Mouse (Mus musculus) T-helper 1 cell (primary cell): ENCODE data around the gene Klhdc3.

Experiments
- in situ Hi-C: fragments of 300-600 bp; cut with MboI, MseI; formaldehyde crosslinking; loops from one replicate; pipeline ENCODE4 v1.15.1; 2025; ENCODE audit warnings: high pct_unique_total_duplicates

Gene Klhdc3

DNA sequence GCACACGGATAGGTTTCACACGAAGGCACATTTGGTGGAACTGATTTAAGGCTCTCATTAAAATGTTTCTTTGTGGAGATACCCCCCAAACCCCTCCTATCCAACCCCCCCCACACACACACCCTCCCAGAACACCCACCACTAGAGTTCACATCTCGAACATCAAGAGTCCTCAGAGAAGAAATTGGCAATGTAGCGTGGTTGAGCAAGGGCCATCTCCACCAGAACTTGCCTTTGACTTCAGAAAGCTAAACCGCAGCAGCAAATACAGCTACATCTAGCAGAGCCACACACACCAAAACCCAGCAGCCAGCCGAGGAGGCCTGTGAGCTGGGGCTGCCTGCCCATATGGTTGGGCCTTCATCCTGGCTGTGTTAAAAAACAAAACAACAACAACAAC, 53.3 kb downstream of the Klhdc3 start:
- in situ Hi-C loops, result no loop called here

- in situ Hi-C loops, result no loop called here
Observed at GRCm38 (mm10) chr17:46624598-46624997, 56.1 kb downstream of the Klhdc3 start.
